Mouse (Mus musculus): Measurements from ENCODE around the gene Rere. TPM values are rescaled to one million over a fixed set of nuclear protein-coding genes. Genes with fewer than 3 reads are reported as not detected.

The Rere gene
- polyA plus RNA-seq, 1 experiment: 42.0 TPM

DNA sequence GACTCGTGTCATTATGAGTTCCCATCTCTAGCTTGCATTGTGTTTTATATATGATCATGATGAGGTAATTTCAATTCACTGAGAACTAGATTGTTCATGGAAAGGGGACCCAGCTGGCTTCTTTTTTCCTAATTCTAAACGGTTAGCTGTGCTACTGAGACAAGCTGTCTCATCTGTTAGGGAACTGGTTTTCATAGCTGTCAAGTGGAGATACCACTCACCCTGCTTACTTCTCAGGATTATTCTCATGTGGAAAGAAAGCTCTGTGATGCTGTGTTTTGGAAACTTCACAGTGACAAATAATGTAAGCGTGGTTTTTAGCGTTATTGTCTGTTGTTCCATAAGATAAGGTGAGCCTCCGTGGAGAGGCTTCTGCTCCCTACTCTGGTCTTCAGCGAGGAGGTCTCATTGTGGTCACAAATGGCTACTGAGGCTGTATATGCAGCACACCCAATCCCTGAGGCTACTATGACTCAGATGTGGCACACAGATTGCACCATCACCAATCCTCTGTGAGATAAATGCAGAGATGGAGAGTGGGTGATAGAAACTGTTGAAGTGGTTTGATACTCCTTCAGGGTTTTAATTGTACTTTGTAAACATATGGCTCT lies 168.7 kb downstream of the Rere start:
- TF ChIP-seq POLR2A (IDR thresholded peaks at IDR 0.05; ENCODE audit: borderline replicate concordance, extremely low read depth, low read depth, low read length) (no peak), CTCF (IDR thresholded peaks at IDR 0.05; ENCODE audit: insufficient read depth, low read length) (no peak)
- no peak overlapping the region for H3K4me3 ChIP-seq (replicated peaks; ENCODE audit: extremely low read depth, low read depth, low read length)
- H3K4me1 ChIP-seq (ENCODE audit: control insufficient read depth, insufficient read depth, low read length): peaks cover 13% of the 10 kb centered on the region
- 77% methylated on average over 6 of the region's 6 CpGs for WGBS
- DNase-seq: no peak

- 88% methylated on average over 11 of the region's 11 CpGs for WGBS
Measured at GRCm38 (mm10) chr4:150452155-150452847, 170.9 kb downstream of the Rere start.

GRCm38 (mm10) chr4:150454571-150455306 lies 173.3 kb downstream of the Rere start:
- H3K4me3 ChIP-seq (replicated peaks; ENCODE audit: extremely low read depth, low read depth, low read length): no peak overlapping the region
- no peak for TF ChIP-seq CTCF (IDR thresholded peaks at IDR 0.05; ENCODE audit: insufficient read depth, low read length)
- no peak for TF ChIP-seq POLR2A (IDR thresholded peaks at IDR 0.05; ENCODE audit: borderline replicate concordance, extremely low read depth, low read depth, low read length)
- peaks cover 8% of the 10 kb centered on the region for H3K4me1 ChIP-seq (ENCODE audit: control insufficient read depth, insufficient read depth, low read length)
- 35% methylated on average over 12 of the region's 12 CpGs for WGBS
- no peak for DNase-seq

More at GRCm38 (mm10) chr4:150452155-150452847, 170.9 kb downstream of the Rere start:
- peaks cover 9% of the 10 kb centered on the region for H3K4me1 ChIP-seq (ENCODE audit: control insufficient read depth, insufficient read depth, low read length)
- no peak for DNase-seq
- TF ChIP-seq POLR2A (IDR thresholded peaks at IDR 0.05; ENCODE audit: borderline replicate concordance, extremely low read depth, low read depth, low read length) (no peak), CTCF (IDR thresholded peaks at IDR 0.05; ENCODE audit: insufficient read depth, low read length) (no peak)
- no peak overlapping the region for H3K4me3 ChIP-seq (replicated peaks; ENCODE audit: extremely low read depth, low read depth, low read length)

- DNase-seq: no peak
- Histone ChIP-seq H3K4me1 (ENCODE audit: control insufficient read depth, insufficient read depth, low read length) (peaks cover 8% of the 10 kb centered on the region), H3K4me3 (replicated peaks; ENCODE audit: extremely low read depth, low read depth, low read length) (no peak overlapping the region)
- TF ChIP-seq POLR2A (IDR thresholded peaks at IDR 0.05; ENCODE audit: borderline replicate concordance, extremely low read depth, low read depth, low read length) (no peak), CTCF (IDR thresholded peaks at IDR 0.05; ENCODE audit: insufficient read depth, low read length) (no peak)
- WGBS: 63% methylated on average over 1 of the region's 1 CpGs
Measured at GRCm38 (mm10) chr4:150455750-150456149, 174.3 kb downstream of the Rere start.

DNA sequence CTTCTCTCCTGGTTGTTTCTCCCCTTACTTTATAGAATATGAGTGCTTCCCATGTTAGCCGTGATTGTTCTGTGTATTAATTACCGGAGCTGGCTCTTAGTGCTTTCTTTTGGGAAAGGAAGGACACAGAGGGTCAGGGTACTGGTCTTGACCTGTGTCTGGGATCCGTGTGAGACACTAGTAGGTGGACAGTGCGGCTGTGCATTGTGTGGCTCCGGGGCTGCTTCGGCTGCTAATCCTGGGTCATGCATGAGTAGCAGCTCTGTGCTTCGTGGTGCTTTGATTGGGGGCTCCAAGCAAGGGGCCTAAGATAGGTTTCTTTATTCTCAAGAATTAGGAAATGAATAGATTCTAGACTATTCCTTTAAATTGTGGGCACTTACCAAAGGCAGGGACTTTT lies 175.0 kb downstream of the Rere start:
- H3K4me1 ChIP-seq (ENCODE audit: control insufficient read depth, insufficient read depth, low read length): peaks cover 8% of the 10 kb centered on the region
- 92% methylated on average over 7 of the region's 7 CpGs for WGBS
- no peak for TF ChIP-seq POLR2A (IDR thresholded peaks at IDR 0.05; ENCODE audit: borderline replicate concordance, extremely low read depth, low read depth, low read length)
- no peak overlapping the region for H3K4me3 ChIP-seq (replicated peaks; ENCODE audit: extremely low read depth, low read depth, low read length)
- DNase-seq: no peak

GRCm38 (mm10) chr4:150456886-150457285 lies 175.4 kb downstream of the Rere start:
- H3K4me3 ChIP-seq (replicated peaks; ENCODE audit: extremely low read depth, low read depth, low read length): no peak overlapping the region
- TF ChIP-seq POLR2A (IDR thresholded peaks at IDR 0.05; ENCODE audit: borderline replicate concordance, extremely low read depth, low read depth, low read length) (no peak), CTCF (IDR thresholded peaks at IDR 0.05; ENCODE audit: insufficient read depth, low read length) (no peak)

DNA sequence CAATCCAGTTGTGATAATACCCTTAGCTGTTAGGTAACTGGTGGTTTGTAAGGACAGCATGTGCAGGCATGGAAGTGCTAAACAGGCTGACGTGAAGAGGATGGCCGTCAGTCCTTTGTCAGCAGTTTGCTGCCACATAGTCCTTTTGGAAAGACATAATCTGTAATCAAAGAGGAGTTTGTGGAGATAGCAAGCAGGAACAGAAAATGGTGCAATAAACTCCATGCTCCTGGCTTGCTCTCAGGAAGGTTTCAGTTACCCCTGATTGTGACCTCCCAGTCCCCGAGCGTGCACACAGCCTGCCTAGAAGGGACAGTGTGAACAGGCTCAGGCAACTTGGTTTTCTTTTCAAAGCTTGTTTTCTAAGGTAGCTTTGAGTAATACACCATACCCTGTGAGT lies 175.9 kb downstream of the Rere start:
- WGBS: 73% methylated on average over 4 of the region's 4 CpGs

More at GRCm38 (mm10) chr4:150456886-150457285, 175.4 kb downstream of the Rere start:
- no peak for DNase-seq
- peaks cover 8% of the 10 kb centered on the region for H3K4me1 ChIP-seq (ENCODE audit: control insufficient read depth, insufficient read depth, low read length)
- 91% methylated on average over 2 of the region's 2 CpGs for WGBS

GRCm38 (mm10) chr4:150457771-150458170 lies 176.3 kb downstream of the Rere start:
- DNase-seq: no peak
- Histone ChIP-seq H3K4me1 (ENCODE audit: control insufficient read depth, insufficient read depth, low read length) (peaks cover 8% of the 10 kb centered on the region), H3K4me3 (replicated peaks; ENCODE audit: extremely low read depth, low read depth, low read length) (no peak overlapping the region)
- TF ChIP-seq CTCF (IDR thresholded peaks at IDR 0.05; ENCODE audit: insufficient read depth, low read length) (no peak), POLR2A (IDR thresholded peaks at IDR 0.05; ENCODE audit: borderline replicate concordance, extremely low read depth, low read depth, low read length) (no peak)
- WGBS: 77% methylated on average over 7 of the region's 7 CpGs

More for the DNA sequence above, 175.9 kb downstream of the Rere start:
- TF ChIP-seq POLR2A (IDR thresholded peaks at IDR 0.05; ENCODE audit: borderline replicate concordance, extremely low read depth, low read depth, low read length): no peak
- TF ChIP-seq CTCF (IDR thresholded peaks at IDR 0.05; ENCODE audit: insufficient read depth, low read length): no peak
- no peak for DNase-seq
- Histone ChIP-seq H3K4me3 (replicated peaks; ENCODE audit: extremely low read depth, low read depth, low read length) (no peak overlapping the region), H3K4me1 (ENCODE audit: control insufficient read depth, insufficient read depth, low read length) (peaks cover 8% of the 10 kb centered on the region)

DNA sequence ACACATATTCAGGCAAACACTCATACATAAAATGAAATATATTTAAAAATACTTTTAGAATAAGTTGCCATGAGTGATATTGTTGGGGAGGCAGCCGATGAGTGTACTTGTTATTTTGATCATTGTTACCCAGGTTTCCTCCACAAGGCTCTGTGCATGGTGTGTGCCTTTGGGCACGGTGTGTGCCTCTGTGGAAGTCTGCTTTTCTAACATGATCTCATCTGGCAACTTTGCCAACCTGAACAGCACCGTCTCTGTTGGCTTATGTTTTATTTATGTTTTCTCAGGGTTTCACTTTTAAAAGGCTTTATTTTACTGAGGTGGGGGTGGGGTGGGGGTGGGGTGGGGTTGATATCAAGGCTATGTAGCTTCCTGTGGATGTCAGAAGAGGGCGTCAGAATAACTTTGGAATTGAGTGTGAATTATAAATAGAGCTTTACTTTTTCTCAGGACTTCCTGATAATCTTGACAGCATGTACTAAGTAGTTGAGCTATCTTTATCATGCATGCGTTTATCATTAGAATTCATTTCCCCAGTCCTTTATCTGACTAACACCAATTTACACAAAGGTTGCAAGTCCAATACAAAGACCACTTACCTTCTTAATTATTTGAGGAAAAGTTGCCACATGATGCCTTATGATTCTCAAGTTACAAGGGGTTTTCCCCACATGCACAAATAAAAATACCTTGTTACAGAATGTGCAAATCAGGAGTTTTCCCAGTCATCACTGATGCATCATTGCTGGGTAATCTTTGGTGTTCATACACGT lies 177.8 kb downstream of the Rere start:
- H3K4me3 ChIP-seq (replicated peaks; ENCODE audit: extremely low read depth, low read depth, low read length): no peak overlapping the region
- WGBS: 29% methylated on average over 6 of the region's 6 CpGs
- no peak for TF ChIP-seq POLR2A (IDR thresholded peaks at IDR 0.05; ENCODE audit: borderline replicate concordance, extremely low read depth, low read depth, low read length)
- no peak for TF ChIP-seq CTCF (IDR thresholded peaks at IDR 0.05; ENCODE audit: insufficient read depth, low read length)
- H3K4me1 ChIP-seq (ENCODE audit: control insufficient read depth, insufficient read depth, low read length): peaks cover 4% of the 10 kb centered on the region; the same call in 1 of the 2 replicates
- no peak for DNase-seq
